Mouse (Mus musculus) kidney, adult 9 months (tissue): Measurements from ENCODE around the gene Fgfr3.

ENCODE experiments used
- DNase-seq: peaks from one replicate; pipeline ENCODE4 v3.0.0; 2022

The Fgfr3 gene

DNA sequence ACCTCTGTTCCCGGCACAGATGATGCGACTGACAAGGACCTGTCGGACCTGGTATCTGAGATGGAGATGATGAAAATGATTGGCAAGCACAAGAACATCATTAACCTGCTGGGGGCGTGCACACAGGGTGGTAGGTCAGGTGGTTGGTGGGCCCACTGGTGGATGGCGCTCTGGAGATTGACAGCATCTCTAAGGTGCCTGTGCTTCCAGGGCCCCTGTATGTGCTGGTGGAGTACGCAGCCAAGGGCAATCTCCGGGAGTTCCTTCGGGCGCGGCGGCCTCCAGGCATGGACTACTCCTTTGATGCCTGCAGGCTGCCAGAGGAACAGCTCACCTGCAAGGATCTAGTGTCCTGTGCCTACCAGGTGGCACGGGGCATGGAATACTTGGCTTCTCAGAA is 12.4 kb downstream of the Fgfr3 start:
- DNase-seq: no peak

DNA sequence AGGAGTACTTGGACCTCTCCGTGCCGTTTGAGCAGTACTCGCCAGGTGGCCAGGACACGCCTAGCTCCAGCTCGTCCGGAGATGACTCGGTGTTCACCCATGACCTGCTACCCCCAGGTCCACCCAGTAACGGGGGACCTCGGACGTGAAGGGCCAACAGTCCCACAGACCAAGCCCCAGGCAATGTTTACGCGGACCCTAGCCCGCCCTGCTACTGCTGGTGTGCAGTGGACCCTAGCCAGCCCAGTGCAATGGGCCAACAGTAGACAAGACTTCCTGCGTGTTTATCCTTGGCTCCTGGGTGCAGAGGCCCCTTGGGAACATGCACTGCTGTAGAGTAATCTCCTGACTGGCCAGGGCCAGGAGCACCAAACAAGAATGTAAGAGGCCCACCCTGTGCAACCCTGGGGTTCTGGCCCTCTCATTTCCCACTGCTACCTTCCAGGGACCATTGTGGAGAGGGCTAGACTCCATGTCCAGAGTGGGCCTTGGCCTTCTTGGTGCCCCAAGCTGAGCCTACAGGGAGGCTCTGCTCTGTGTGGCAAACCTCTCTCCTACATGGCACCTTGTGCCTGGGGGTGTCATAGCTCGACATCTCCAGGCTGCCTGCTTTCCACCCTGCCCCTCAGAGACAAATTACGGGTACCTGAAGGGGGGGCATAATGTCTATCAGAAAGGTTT is 14.1 kb downstream of the Fgfr3 start:
- DNase-seq: peak; percentile 78

- DNase-seq: peak; percentile 66
Observed at GRCm38 (mm10) chr5:33736230-33736629, 14.8 kb downstream of the Fgfr3 start.

GRCm38 (mm10) chr5:33737903-33738321 is 16.4 kb downstream of the Fgfr3 start:
- peak; percentile 84 for DNase-seq

DNA sequence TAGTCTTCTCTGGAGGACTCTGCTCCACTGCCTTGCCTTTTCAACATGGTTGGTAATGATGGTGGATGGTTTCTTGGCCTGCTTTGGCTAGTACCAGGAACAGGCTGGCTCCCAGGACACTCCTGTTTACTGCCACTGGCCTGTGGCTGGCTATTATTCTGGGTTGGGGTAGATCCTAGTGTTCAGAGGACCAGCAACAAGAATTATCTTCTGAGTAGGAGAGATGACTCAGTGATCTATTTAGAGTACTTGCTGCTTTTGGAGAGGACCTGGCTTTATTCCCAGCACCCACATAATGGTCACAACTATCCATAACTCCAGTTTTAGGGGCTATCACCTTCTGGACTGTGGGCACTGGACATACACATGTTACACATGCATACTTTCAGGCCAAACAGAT is 16.9 kb downstream of the Fgfr3 start:
- DNase-seq: no peak

DNA sequence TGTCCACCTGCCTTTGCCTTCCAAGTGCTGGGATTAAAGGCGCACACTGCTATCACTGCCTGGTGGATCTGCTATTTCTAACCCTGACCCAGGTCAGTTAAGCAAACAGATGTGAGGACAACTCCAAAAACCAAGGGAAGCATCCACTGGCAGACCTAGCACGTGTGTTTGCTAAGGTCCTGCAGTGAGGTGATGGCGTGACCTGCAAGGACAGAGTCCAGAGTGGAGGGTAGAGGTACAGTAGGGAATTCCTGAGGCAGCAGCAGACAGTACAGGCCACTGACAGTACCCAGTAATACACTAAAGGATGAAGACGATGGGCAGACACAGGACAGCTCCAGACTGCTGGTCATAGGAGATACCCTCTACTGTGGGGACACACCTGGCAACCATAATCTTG is 19.1 kb downstream of the Fgfr3 start:
- no peak for DNase-seq

- DNase-seq: no peak
Observed at GRCm38 (mm10) chr5:33743481-33743880, 22.0 kb downstream of the Fgfr3 start.

GRCm38 (mm10) chr5:33777195-33777594 is 55.7 kb downstream of the Fgfr3 start:
- no peak for DNase-seq

GRCm38 (mm10) chr5:33781964-33782344 is 60.5 kb downstream of the Fgfr3 start:
- DNase-seq: no peak

DNA sequence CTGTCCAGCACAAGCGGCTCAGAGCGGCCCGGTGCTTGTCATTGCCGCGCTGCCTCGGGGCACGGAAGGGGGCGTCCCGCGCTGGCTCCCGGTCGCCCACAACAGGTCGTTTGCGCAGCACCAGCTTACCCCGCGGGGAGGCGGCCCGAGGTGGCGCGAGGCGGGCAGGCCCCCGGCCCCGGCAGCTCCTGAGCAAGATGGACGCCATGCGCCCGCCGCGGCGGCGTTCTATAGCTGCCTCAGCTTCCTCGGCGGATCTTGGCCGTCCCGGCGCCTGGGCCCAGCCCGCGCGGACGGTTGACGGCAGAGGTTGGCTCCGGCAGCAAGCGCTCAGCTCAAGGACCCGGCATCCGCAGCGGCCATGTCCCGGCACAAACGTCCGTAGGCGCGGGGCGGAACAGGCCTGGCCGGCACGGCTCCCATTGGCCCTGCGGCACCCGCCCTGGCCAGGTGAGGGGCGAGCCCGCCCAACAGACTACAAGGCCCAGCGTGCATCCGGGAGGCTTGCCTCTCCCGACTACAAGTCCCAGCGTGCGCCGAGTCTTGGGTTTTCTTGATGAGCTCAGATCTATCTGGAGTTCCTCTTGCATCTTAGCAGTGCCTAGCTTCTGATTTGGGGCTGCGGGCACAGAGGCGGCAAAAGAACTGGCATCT is 61.0 kb downstream of the Fgfr3 start, which contains the start of gene Letm1:
Gene Letm1 (minus strand): TSS at position 473 of the 654 bp plus-strand sequence.
- peak; percentile 96 for DNase-seq

DNA sequence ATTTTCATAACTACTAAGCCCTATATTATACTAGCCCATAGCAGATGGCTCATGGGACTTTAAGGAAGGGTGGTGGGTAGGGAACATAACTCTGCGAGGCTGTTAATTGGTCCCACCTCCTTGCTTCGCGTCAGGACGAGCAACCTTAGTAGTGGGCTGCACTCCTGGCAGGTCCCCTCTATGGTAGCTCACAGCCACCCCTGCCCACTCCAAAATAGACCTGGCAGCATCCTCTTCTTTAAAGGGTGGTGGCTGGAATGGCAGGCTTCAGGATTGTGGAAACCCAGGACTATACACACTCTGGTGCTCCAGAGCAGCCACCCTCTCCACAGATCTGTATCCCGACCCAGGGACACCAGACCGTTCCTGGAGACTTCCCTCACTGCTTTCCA is 61.5 kb downstream of the Fgfr3 start:
- no peak for DNase-seq
